Mouse (Mus musculus) C2C12 (cell line): ENCODE data around the gene Stat4.
"Not testable (repeated sequence)": the region's sequence is repeated elsewhere in the genome, so short reads cannot be mapped to it uniquely, and the experiment has no call there.

Source experiments
- CEBPB ChIP-seq: IDR thresholded peaks from one replicate; pipeline ENCODE4 v1.6.1; 2011; ENCODE audit warnings: low read depth, mild to moderate bottlenecking, control low read depth, moderate library complexity
- CTCF ChIP-seq: IDR thresholded peaks from one replicate; pipeline ENCODE4 v1.5.1; 2011; ENCODE audit not compliant: control insufficient read depth, insufficient read depth, insufficient read length
- FOSL1 ChIP-seq: IDR thresholded peaks from one replicate; pipeline ENCODE4 v1.8.0; 2011; ENCODE audit warnings: mild to moderate bottlenecking, low read length; ENCODE audit not compliant: poor library complexity, insufficient read depth, severe bottlenecking
- USF1 ChIP-seq: IDR thresholded peaks from one replicate; pipeline ENCODE4 v1.6.1; 2011; ENCODE audit warnings: low read depth, mild to moderate bottlenecking, control low read depth, moderate library complexity

DNA sequence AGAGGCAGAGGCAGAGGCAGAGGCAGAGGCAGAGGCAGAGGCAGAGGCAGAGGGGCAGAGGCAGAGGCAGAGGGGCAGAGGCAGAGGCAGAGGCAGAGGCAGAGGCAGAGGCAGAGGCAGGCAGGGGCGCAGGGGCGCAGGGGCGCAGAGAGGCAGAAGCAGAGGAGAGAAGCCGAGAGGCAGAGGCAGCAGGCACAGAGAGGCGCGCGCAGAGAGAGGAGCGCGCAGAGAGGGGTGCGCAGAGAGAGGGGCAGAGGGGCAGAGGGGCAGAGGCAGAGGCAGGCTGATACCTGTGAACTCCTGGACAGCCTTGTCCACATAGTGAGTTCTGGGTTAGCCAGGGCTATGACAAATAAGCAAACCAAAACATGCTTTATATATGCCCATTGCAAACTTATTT lies 59.9 kb downstream of the Stat4 start:
- TF ChIP-seq CEBPB, CTCF, USF1, FOSL1: not testable (repeated sequence)
